Mouse (Mus musculus): ENCODE data around the gene Dkkl1. TPM values are rescaled to one million over a fixed set of nuclear protein-coding genes. Genes with fewer than 3 reads are reported as not detected.
A peak's percentile ranks its signal among the peaks of the same experiment; 100 is the strongest.

The Dkkl1 gene
- polyA plus RNA-seq, 1 experiment from 2014 or later, result 1.0 TPM

- no peak overlapping the region for H3K9ac ChIP-seq (replicated peaks)
- no peak for ATAC-seq (ENCODE audit: low FRiP score, low read depth)
- peaks cover 16% of the 10 kb centered on the region for H3K4me1 ChIP-seq
- H3K36me3 ChIP-seq, result no peaks in the 10 kb centered on the region
- no peaks in the 10 kb centered on the region for H3K9me3 ChIP-seq
- WGBS, result 70% methylated on average over 7 of the region's 7 CpGs
- no peak overlapping the region for H3K27ac ChIP-seq (replicated peaks)
- H3K27me3 ChIP-seq, result peaks cover 93% of the 10 kb centered on the region
- H3K4me2 ChIP-seq (replicated peaks), result no peak overlapping the region
- H3K4me3 ChIP-seq, result no peak overlapping the region
Measured at GRCm38 (mm10) chr7:45185921-45186320, 26.0 kb downstream of the Dkkl1 start.

DNA sequence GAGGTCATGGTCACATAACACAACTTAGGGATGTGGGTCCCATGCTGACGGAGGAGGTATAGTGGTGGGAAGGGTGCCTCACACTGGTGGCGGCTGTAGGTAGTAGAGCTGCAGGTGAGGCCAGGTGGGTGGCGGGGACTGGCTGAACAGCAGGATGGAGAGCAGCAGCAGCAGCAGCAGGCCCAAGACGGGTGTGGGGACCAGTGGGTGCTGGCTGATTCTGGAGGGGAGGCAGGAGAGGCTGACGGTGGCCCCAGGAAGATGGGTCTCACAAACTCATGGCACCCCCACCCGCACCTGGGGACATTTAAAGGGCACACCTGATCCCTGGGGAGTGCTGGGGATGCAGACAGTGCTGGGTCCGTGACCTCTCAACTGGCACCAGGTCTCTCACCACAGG lies 28.3 kb downstream of the Dkkl1 start:
- WGBS, result 69% methylated on average over 7 of the region's 7 CpGs
- Histone ChIP-seq H3K9ac (replicated peaks) (no peak overlapping the region), H3K9me3 (no peaks in the 10 kb centered on the region), H3K36me3 (no peaks in the 10 kb centered on the region), H3K4me2 (replicated peaks) (no peak overlapping the region), H3K4me3 (no peak overlapping the region), H3K27ac (replicated peaks) (no peak overlapping the region), H3K27me3 (peaks cover 96% of the 10 kb centered on the region), H3K4me1 (peaks cover 16% of the 10 kb centered on the region)
- ATAC-seq (ENCODE audit: low FRiP score, low read depth), result no peak

- no peaks in the 10 kb centered on the region for H3K36me3 ChIP-seq
- no peak overlapping the region; the same call in 1 of the 2 replicates for H3K9ac ChIP-seq (replicated peaks)
- H3K27ac ChIP-seq (replicated peaks), result no peak overlapping the region
- peak overlapping the region; percentile 48 for H3K4me2 ChIP-seq (replicated peaks)
- peaks cover 96% of the 10 kb centered on the region for H3K27me3 ChIP-seq
- H3K4me1 ChIP-seq, result peaks cover 16% of the 10 kb centered on the region
- 15% methylated on average over 11 of the region's 11 CpGs for WGBS
- H3K9me3 ChIP-seq, result no peaks in the 10 kb centered on the region
- H3K4me3 ChIP-seq, result peak overlapping the region; percentile 25; the same call in 1 of the 2 replicates
- no peak for ATAC-seq (ENCODE audit: low FRiP score, low read depth)
Measured at GRCm38 (mm10) chr7:45182606-45183005, 29.3 kb downstream of the Dkkl1 start.

DNA sequence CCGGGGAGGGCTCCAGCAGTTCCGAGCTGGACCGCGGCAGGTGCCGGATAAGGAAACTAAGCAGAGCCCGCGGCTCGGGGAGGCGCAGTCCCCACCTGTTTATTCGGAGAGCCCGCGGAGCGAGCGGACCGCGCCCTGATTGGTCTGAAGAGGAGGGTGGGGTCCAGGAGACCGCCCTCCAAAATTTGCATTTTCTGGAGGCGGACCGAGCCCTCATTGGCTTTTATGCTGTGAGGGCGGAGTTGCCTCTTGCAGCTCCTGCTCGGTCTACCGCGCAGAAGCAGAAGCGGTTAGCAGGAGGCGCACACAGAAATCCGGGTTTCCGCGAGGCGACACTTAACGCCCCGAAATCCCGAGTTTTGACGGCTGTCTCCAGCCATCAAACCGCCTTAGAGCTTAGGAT lies 29.7 kb downstream of the Dkkl1 start:
- no peaks in the 10 kb centered on the region for H3K9me3 ChIP-seq
- no peak overlapping the region; the same call in 1 of the 2 replicates for H3K9ac ChIP-seq (replicated peaks)
- no peak overlapping the region for H3K27ac ChIP-seq (replicated peaks)
- ATAC-seq (ENCODE audit: low FRiP score, low read depth), result peak; percentile 71; the same call in 1 of the 2 replicates
- peak overlapping the region; percentile 25; the same call in 1 of the 2 replicates for H3K4me3 ChIP-seq
- H3K4me2 ChIP-seq (replicated peaks), result peak overlapping the region; percentile 48
- peaks cover 99% of the 10 kb centered on the region for H3K27me3 ChIP-seq
- H3K36me3 ChIP-seq, result no peaks in the 10 kb centered on the region
- peaks cover 16% of the 10 kb centered on the region for H3K4me1 ChIP-seq
- WGBS, result 1% methylated on average over 34 of the region's 34 CpGs

DNA sequence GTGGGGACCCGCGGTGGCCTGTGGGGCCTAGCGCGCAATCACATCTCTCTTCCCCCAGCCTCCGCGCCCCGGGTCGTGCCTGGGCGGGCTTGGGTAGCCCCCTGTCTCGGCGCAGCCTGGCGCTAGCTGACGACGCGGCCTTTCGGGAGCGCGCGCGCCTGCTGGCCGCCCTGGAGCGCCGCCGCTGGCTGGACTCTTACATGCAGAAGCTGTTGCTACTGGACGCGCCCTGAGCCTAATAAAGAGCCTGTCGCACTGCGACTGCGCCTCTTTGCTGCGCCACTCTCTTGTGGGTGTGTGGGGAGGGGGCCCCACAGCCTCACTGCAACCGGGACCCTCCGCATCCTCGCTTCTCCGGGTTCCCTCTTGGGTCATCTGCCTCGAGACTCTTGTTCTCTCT lies 30.4 kb downstream of the Dkkl1 start:
- Histone ChIP-seq H3K36me3 (no peaks in the 10 kb centered on the region), H3K9me3 (no peaks in the 10 kb centered on the region), H3K4me3 (peak overlapping the region; percentile 25), H3K27me3 (peaks cover 100% of the 10 kb centered on the region), H3K4me1 (peaks cover 17% of the 10 kb centered on the region), H3K9ac (replicated peaks) (no peak overlapping the region), H3K4me2 (replicated peaks) (peak overlapping the region; percentile 48), H3K27ac (replicated peaks) (no peak overlapping the region)
- 0 out of 2 replicates have a peak, but pooled peaks have one; percentile 23 for ATAC-seq (ENCODE audit: low FRiP score, low read depth)
- WGBS, result 5% methylated on average over 35 of the region's 35 CpGs

DNA sequence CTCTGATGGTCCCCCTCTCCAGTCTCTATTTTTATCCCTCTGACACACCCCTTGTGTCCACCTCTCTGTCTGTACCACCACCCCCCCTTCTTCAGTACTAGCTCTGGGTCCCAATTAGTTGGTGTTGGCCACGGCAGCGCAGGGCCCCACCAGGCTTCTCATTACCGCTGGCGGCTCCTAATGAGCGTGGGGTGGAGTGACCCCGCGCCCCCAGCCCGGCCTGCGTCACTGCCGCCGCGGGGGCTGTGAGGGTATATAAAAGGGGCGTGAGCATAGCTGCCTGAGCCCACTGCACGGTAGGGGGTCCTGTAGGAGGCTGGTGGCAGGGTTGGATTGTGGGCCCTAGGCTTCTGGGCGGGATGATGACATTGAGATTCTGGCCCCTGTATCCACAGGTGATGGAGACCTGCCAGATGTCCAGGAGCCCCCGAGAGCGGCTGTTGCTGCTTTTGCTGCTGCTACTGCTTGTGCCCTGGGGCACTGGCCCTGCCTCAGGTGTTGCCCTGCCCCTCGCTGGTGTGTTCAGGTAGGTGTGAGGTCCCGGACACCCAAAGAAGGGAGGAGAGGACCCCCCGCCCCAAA lies 31.0 kb downstream of the Dkkl1 start, which contains the start of gene Pth2:
Gene Pth2 (plus strand): TSS at position 100 of the 582 bp plus-strand sequence.
- H3K4me1 ChIP-seq, result peaks cover 22% of the 10 kb centered on the region
- WGBS, result 23% methylated on average over 19 of the region's 20 CpGs
- no peak within 1 kb of the TSS for H3K27ac ChIP-seq (replicated peaks)
- H3K9me3 ChIP-seq, result no peaks in the 10 kb centered on the region
- H3K9ac ChIP-seq (replicated peaks), result no peak within 1 kb of the TSS
- no peaks in the 10 kb centered on the region for H3K36me3 ChIP-seq
- peaks cover 100% of the 10 kb centered on the region for H3K27me3 ChIP-seq
- no peak for ATAC-seq (ENCODE audit: low FRiP score, low read depth)
- H3K4me3 ChIP-seq, result peak within 1 kb of the TSS; percentile 25
- H3K4me2 ChIP-seq (replicated peaks), result peak within 1 kb of the TSS; percentile 48

DNA sequence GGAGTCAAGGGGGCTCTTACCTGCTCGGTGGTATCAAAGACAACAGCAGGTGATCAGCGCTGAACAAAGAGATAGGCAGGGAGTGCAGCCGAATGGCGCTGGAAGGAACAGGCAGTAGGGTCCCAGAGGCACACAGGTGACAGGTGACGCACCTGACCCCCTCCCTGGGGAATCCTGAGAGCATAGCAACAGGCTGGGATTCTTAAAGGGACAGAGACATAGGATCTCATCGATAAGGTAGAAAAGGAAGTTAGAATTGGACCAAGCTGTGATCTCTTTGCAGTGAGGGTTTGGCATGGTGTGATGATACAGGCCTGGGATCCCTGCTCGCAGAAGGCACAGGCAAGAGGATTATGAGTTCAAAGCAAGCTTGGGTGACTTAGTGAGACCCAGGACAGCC lies 32.5 kb downstream of the Dkkl1 start, which contains the start of gene Gfy:
Gene Gfy (minus strand): TSS at position 101 of the 400 bp plus-strand sequence.
- H3K9ac ChIP-seq (replicated peaks), result no peak within 1 kb of the TSS
- no peak within 1 kb of the TSS for H3K27ac ChIP-seq (replicated peaks)
- H3K4me3 ChIP-seq, result no peak within 1 kb of the TSS
- ATAC-seq (ENCODE audit: low FRiP score, low read depth), result no peak
- 22% methylated on average over 7 of the region's 7 CpGs for WGBS
- no peaks in the 10 kb centered on the region for H3K36me3 ChIP-seq
- H3K9me3 ChIP-seq, result no peaks in the 10 kb centered on the region
- H3K4me2 ChIP-seq (replicated peaks), result no peak within 1 kb of the TSS
- H3K4me1 ChIP-seq, result peaks cover 32% of the 10 kb centered on the region
- H3K27me3 ChIP-seq, result peaks cover 100% of the 10 kb centered on the region

DNA sequence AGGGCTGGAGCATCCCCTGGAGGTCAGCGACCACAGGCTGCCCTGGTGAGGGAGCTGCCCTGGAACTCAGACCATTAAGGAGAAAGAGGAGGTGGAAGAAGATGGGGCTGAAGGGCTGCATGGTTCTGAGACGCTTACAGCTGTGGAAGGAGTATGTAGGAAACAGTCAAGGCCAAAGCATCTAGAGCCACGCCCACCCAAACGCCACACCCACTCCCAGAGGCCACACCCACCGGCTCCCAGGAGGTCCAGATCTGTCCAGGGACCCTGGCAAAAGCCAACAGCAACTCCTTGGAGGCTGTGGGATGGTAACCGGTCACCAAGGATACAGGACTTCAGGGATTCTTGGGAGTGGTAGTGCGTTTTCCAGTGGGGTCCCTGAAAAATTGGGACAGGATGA lies 33.4 kb downstream of the Dkkl1 start:
- H3K9ac ChIP-seq (replicated peaks), result no peak overlapping the region
- peaks cover 32% of the 10 kb centered on the region for H3K4me1 ChIP-seq
- H3K36me3 ChIP-seq, result no peaks in the 10 kb centered on the region
- H3K27me3 ChIP-seq, result peaks cover 98% of the 10 kb centered on the region
- no peak for ATAC-seq (ENCODE audit: low FRiP score, low read depth)
- WGBS, result 22% methylated on average over 7 of the region's 7 CpGs
- H3K4me3 ChIP-seq, result no peak overlapping the region
- H3K9me3 ChIP-seq, result no peaks in the 10 kb centered on the region
- no peak overlapping the region for H3K4me2 ChIP-seq (replicated peaks)
- no peak overlapping the region for H3K27ac ChIP-seq (replicated peaks)

- peaks cover 97% of the 10 kb centered on the region for H3K27me3 ChIP-seq
- H3K4me2 ChIP-seq (replicated peaks), result peak overlapping the region; percentile 29
- H3K27ac ChIP-seq (replicated peaks), result no peak overlapping the region
Measured at GRCm38 (mm10) chr7:45176356-45176755, 35.6 kb downstream of the Dkkl1 start.

DNA sequence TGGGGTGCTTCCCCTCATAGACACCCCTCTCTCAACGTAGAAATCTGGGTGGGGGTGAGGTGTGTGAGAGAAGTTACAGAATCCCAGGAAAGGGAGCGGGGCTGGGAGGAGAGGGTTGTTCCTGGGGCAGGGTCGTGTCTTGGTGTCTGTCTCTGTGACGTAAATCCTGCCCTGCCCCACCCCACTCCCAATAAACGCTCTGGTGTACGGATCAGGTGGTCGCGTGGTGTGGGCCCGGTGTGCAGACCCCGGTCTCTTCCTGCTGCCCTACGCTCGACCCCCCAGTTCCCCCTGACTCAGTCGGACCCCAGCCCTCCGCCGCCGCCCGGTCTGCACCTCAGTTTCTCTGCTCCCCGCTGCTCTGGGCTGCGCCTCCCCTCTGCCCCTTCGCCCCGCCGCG lies 36.0 kb downstream of the Dkkl1 start:
- Histone ChIP-seq H3K27ac (replicated peaks) (no peak overlapping the region), H3K4me1 (peaks cover 16% of the 10 kb centered on the region), H3K36me3 (no peaks in the 10 kb centered on the region), H3K27me3 (peaks cover 96% of the 10 kb centered on the region), H3K4me3 (peak overlapping the region; percentile 26), H3K4me2 (replicated peaks) (peak overlapping the region; percentile 29), H3K9ac (replicated peaks) (no peak overlapping the region), H3K9me3 (no peaks in the 10 kb centered on the region)
- 2% methylated on average over 23 of the region's 23 CpGs for WGBS
- no peak for ATAC-seq (ENCODE audit: low FRiP score, low read depth)

More at GRCm38 (mm10) chr7:45176356-45176755, 35.6 kb downstream of the Dkkl1 start:
- Histone ChIP-seq H3K9ac (replicated peaks) (no peak overlapping the region), H3K9me3 (no peaks in the 10 kb centered on the region), H3K4me1 (peaks cover 18% of the 10 kb centered on the region), H3K36me3 (no peaks in the 10 kb centered on the region), H3K4me3 (peak overlapping the region; percentile 26)
- WGBS, result 2% methylated on average over 31 of the region's 31 CpGs
- no peak for ATAC-seq (ENCODE audit: low FRiP score, low read depth)

GRCm38 (mm10) chr7:45175398-45175797 lies 36.5 kb downstream of the Dkkl1 start:
- no peak overlapping the region for H3K9ac ChIP-seq (replicated peaks)
- no peak for ATAC-seq (ENCODE audit: low FRiP score, low read depth)
- H3K27ac ChIP-seq (replicated peaks), result no peak overlapping the region
- no peak overlapping the region for H3K4me3 ChIP-seq
- H3K4me1 ChIP-seq, result peaks cover 16% of the 10 kb centered on the region
- 0 out of 2 replicates have a peak overlapping the region, but pooled peaks have one; percentile 32 for H3K4me2 ChIP-seq (replicated peaks)
- peaks cover 1% of the 10 kb centered on the region; the same call in 1 of the 2 replicates for H3K9me3 ChIP-seq
- WGBS, result 2% methylated on average over 13 of the region's 13 CpGs
- no peaks in the 10 kb centered on the region for H3K36me3 ChIP-seq
- peaks cover 96% of the 10 kb centered on the region for H3K27me3 ChIP-seq

DNA sequence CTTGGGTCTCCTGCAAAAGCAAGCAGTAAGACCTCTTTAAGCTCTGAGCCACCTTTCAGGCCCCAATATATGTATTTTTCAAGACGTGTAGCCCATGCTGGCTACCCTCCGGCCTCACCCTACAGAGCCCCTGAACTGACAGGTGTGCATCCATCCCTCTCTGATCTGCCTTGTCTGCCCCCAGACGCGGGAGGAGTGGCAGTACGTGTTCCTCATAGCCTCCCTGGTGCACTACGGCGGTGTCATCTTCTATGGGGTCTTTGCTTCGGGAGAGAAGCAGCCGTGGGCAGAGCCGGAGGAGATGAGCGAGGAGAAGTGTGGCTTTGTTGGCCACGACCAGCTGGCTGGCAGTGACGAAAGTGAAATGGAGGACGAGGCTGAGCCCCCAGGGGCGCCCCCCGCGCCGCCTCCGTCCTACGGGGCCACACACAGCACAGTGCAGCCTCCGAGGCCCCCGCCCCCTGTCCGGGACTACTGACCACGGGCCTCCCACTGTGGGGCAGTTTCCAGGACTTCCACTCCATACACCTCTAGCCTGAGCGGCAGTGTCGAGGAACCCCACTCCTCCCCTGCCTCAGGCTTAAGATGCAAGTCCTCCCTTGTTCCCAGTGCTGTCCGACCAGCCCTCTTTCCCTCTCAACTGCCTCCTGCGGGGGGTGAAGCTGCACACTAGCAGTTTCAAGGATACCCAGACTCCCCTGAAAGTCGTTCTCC lies 37.2 kb downstream of the Dkkl1 start:
- Histone ChIP-seq H3K27ac (replicated peaks) (no peak overlapping the region), H3K9ac (replicated peaks) (no peak overlapping the region), H3K4me2 (replicated peaks) (peak overlapping the region; percentile 32; the same call in 1 of the 2 replicates), H3K27me3 (peaks cover 96% of the 10 kb centered on the region), H3K9me3 (peaks cover 8% of the 10 kb centered on the region; the same call in 1 of the 2 replicates), H3K4me3 (peak overlapping the region; percentile 19), H3K4me1 (peaks cover 16% of the 10 kb centered on the region), H3K36me3 (no peaks in the 10 kb centered on the region)
- WGBS, result 3% methylated on average over 29 of the region's 29 CpGs
- ATAC-seq (ENCODE audit: low FRiP score, low read depth), result no peak
